Mouse (Mus musculus): ENCODE measurements at regions not wholly inside any gene's neighbourhood (a gene's known extent, or its start where the extent isn't known, plus 50 kb on each side); places are given as distances from the start of the nearest gene placed in this dataset.

DNA sequence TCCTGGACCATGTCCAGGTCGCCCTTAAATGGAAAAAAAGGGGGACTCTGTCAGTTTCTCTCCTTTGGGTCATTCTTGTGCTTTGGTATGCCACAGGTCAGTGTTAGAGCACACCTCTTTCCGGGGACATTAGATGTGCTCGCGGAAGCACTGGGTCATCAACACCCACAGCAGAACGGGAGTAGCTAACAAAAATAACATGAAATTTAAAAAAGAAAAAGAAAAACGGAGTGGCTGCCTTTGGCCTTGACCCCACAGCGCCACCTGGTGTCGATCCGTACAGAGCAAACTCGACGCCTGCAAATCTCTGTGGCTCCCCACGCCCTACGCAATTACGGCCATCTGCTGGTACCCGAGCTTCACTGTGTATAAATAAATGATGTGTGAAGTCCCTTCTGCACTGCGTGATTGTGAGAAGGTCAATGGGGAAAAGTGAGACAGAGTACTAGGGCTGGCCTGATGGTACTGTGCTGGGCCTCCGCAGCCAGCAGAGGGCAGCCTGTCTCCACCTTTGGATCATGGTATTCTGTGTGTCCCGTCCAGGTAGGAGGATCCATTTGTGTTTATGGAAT, 99.0 kb upstream of the Slc7a12 start:
- Histone ChIP-seq H3K27me3 (ENCODE audit: insufficient read depth, poor library complexity, severe bottlenecking) (no peaks in the 10 kb centered on the region), H3K27ac (no peak overlapping the region), H3K4me3 (peak overlapping the region; percentile 48), H3K9me3 (no peaks in the 10 kb centered on the region), H3K4me1 (no peaks in the 10 kb centered on the region), H3K36me3 (no peaks in the 10 kb centered on the region)
- peak; percentile 81 for DNase-seq (ENCODE audit: low spot score)
- 9% methylated on average over 18 of the region's 18 CpGs for WGBS

DNA sequence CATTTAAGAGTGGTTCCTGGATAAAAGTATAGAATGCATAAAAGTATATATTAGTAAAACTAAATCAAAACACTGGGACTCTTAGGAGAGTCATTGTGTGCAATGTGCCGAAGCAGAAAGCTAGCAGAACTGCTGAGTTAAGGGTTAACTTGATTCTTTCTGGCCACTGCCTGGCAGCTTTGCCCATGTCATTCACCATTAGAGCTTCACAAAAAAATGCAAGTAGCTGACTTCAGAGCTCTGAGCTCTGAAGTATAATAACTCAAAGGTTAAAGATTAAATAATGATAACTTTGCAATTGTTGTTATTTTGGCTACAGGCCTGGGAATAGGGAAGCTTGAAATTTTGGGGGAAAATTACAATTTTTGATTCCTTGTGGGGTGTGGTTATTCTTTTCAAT, 89.8 kb upstream of the Slc7a12 start:
- H3K27ac ChIP-seq, result no peak overlapping the region
- no peaks in the 10 kb centered on the region for H3K36me3 ChIP-seq
- no peaks in the 10 kb centered on the region for H3K27me3 ChIP-seq (ENCODE audit: insufficient read depth, poor library complexity, severe bottlenecking)
- no peak for DNase-seq (ENCODE audit: low spot score)
- H3K4me3 ChIP-seq, result no peak overlapping the region
- no peaks in the 10 kb centered on the region for H3K9me3 ChIP-seq
- no peaks in the 10 kb centered on the region for H3K4me1 ChIP-seq
- WGBS, result 95% methylated on average over 1 of the region's 1 CpGs

DNA sequence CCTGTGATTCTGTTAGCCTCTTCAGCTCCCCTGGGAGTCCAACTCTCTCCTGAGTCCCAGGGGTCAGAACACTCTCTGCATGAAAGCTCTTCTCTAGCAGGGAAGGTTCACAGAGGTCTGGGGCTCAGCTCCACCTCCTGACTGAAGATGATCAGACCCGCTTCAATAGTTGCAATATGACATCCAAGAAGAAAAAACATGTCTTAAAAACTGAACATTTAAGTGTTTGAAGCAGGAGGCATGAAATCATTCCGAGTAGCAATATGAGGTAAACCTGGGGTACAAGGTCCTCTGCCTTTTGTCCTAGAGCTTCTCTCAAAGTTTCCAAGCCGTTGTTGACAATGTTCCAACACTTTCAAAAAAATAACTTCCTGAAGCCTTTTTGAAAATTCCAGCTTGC, 81.8 kb upstream of the Slc7a12 start:
- Histone ChIP-seq H3K4me3 (no peak overlapping the region), H3K9me3 (no peaks in the 10 kb centered on the region), H3K36me3 (no peaks in the 10 kb centered on the region), H3K4me1 (no peaks in the 10 kb centered on the region), H3K27me3 (ENCODE audit: insufficient read depth, poor library complexity, severe bottlenecking) (no peaks in the 10 kb centered on the region), H3K27ac (no peak overlapping the region)
- 85% methylated on average over 3 of the region's 3 CpGs for WGBS
- no peak for DNase-seq (ENCODE audit: low spot score)

DNA sequence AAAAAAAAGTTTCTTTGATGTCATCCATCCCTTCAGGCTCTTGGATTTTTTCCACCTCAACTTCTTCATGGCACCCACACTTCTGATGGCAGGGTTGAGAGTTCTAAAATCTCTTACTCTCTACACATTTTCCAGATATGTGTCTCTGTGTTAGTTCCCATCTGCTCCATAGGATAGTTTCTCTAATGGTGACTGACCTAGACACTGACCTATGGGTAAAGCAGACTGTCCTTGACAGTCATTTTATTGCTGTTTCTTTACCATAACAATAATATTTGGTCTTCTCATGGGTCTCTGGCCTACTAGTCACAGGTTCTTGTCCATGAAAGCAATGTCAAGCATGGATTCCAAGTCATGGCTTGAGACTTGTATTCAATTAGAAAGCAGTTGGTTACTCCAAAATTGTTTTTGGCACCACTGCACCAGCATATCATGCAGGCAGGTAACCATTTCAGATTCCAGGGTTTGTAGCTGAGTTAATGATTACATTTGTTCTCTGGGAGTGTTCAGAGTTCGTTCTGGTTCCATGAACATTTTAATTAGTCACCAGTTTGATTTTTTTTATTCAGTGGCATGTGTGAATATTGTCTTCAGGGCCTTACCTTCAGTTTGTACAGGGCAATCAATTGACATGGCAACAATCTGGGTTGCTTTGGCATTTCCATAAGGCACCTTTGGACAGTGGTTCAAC, 71.9 kb upstream of the Slc7a12 start:
- H3K27me3 ChIP-seq (ENCODE audit: insufficient read depth, poor library complexity, severe bottlenecking), result no peaks in the 10 kb centered on the region
- 78% methylated on average over 1 of the region's 1 CpGs for WGBS
- no peaks in the 10 kb centered on the region for H3K36me3 ChIP-seq
- H3K4me1 ChIP-seq, result no peaks in the 10 kb centered on the region
- H3K4me3 ChIP-seq, result no peak overlapping the region
- H3K27ac ChIP-seq, result no peak overlapping the region
- DNase-seq (ENCODE audit: low spot score), result no peak
- H3K9me3 ChIP-seq, result no peaks in the 10 kb centered on the region; the same call in 1 of the 2 replicates

Data from heart, embryonic 10.5 days (tissue).